Mouse (Mus musculus): ENCODE data around the gene Nab2. TPM values are rescaled to one million over a fixed set of nuclear protein-coding genes. Genes with fewer than 3 reads are reported as not detected.

The Nab2 gene
- 19.0 and 19.3 TPM in 2 replicates for total RNA-seq (2017)

DNA sequence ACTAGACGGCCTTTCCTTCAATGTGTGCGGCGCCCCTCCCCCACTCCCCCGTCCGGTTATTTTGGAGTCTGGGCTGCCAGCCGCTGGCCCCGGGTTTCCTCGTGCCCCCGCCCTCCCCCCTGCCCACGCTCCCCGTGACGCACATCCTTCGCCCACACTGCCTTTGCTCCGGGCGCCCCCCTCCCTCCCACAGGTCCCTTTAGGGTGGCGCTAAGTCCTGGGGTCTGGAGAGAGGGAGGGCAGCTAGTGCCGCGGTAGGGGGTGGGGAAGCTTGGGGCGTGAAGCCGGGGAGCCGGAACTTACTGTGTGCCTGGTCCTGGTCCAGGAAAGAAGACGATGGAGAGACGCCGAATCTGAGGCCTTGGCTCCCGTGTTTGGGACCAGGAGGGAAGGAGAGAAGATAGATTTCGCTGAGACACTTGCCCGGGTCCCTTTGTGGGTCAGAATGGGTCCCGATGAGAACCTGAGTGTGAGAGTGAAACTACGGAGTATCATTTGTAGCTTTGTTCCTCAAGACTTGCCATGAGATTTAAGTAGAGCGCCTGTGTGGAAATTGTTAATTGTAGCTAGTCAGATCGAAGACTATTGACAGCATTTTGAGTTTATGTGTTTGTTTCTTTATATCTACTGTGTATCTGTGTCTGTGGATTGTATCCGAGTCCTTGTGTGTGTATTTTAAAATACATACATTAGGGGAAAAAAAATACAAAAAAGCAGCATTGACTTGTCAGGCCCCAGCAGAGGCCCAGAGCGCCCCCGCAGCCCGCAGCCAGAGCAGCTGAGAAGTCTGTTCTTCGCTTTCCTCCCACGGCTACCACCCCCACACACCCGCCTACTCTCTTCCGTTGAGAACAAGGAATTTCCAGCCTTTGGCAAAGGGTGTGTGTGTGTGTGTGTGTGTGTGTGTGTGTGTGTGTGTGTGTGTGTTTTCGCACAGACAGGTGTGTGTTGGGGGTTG is at the start of gene Nab2:
TSS of gene Nab2 (minus strand) at position 476 of the 958 bp plus-strand sequence.
- ATAC-seq (ENCODE audit: extremely low read depth, insufficient number of reproducible peaks, low FRiP score, poor library complexity, severe bottlenecking) = peak; percentile 62

DNA sequence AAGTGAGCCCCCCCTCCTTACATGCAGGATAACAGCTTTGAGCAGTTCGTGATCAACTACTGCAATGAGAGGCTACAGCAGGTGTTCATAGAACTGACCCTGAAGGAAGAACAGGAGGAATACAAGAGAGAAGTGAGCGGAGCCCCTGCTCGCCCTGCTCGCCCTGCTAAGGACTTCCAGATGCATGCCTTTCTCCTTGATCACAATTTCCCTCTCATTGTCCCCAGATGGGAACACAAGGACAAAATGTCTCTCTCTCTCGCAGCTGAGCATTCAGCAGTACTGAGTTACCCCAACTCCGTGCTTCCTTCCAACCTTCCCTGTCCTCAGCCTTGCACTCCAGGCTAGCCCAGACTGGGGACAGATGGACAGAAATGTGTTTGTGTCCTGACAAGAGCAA is 44.4 kb upstream of the Nab2 start:
- no peak for ATAC-seq (ENCODE audit: extremely low read depth, insufficient number of reproducible peaks, low FRiP score, poor library complexity, severe bottlenecking)

DNA sequence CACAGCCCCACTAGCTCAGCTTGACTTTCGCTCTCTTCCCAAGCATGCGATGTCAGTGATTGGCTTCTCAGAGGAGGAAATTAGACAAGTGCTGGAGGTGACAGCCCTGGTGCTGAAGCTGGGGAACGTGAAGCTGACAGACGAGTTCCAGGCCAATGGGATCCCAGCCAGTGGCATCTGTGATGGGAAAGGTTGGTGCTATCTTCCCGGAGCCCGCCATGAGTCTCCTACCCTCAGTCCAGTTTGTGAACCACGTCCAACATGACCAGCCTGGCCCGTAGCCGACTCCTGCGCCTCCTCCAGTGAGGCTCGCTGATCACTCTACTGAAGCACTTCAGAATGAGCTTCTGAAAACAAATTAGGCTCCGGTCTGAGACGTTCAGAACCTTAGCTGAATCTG is 42.0 kb upstream of the Nab2 start:
- ATAC-seq (ENCODE audit: extremely low read depth, insufficient number of reproducible peaks, low FRiP score, poor library complexity, severe bottlenecking) = no peak

- ATAC-seq (ENCODE audit: extremely low read depth, insufficient number of reproducible peaks, low FRiP score, poor library complexity, severe bottlenecking) = no peak
Observed at GRCm38 (mm10) chr10:127708850-127709370, 40.5 kb upstream of the Nab2 start.

- no peak for ATAC-seq (ENCODE audit: extremely low read depth, insufficient number of reproducible peaks, low FRiP score, poor library complexity, severe bottlenecking)
Observed at GRCm38 (mm10) chr10:127707721-127708120, 39.4 kb upstream of the Nab2 start.

GRCm38 (mm10) chr10:127705783-127706182 is 37.4 kb upstream of the Nab2 start:
- no peak for ATAC-seq (ENCODE audit: extremely low read depth, insufficient number of reproducible peaks, low FRiP score, poor library complexity, severe bottlenecking)

DNA sequence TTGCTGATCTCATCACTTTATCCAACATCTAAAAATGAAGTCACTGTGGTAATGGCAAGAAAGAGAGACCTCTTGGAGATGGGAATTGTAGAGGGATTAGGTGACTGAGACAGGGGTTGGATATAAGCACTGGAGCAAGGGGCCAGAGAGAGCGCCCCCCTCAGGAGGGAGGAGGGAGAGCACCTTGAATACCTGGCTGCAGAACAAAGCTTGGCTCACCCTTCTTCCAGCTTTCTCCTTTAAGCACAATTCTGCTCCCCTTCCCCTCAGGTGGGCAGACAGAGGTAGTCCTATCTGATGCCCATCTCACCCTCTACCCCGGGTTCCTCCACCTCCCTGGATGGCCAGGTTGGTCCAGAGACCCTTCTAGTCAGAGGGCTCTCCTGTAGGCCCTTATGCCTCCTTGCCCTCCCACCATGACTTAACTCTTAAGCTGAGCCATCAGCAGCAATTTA is 36.4 kb upstream of the Nab2 start, which contains the start of gene Myo1a:
TSS of gene Myo1a (plus strand) at position 405 of the 455 bp plus-strand sequence.
- ATAC-seq (ENCODE audit: extremely low read depth, insufficient number of reproducible peaks, low FRiP score, poor library complexity, severe bottlenecking) = no peak

DNA sequence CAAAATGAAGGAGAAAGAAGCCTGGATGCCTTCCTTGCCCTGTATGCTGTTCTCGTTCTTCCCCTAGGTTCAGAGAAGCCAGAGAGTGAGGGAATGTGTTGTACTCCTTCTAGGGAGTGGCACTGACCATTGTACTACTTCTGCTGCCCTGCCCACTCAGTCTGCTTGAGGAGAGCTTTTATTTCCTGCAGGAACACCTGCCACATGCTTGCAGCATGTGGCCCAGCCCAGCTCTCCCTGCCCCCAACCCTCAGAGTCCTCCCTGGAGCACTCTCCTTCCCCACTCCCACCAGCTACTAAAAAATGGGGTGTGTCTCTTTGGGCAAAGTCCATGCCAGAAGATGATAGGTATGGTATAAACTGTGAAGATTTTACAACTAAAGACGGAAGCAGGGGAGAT is 35.9 kb upstream of the Nab2 start:
- no peak for ATAC-seq (ENCODE audit: extremely low read depth, insufficient number of reproducible peaks, low FRiP score, poor library complexity, severe bottlenecking)

GRCm38 (mm10) chr10:127703299-127703698 is 34.9 kb upstream of the Nab2 start:
- ATAC-seq (ENCODE audit: extremely low read depth, insufficient number of reproducible peaks, low FRiP score, poor library complexity, severe bottlenecking) = no peak

- no peak for ATAC-seq (ENCODE audit: extremely low read depth, insufficient number of reproducible peaks, low FRiP score, poor library complexity, severe bottlenecking)
Observed at GRCm38 (mm10) chr10:127698966-127699365, 30.6 kb upstream of the Nab2 start.

GRCm38 (mm10) chr10:127695775-127696174 is 27.4 kb upstream of the Nab2 start:
- no peak for ATAC-seq (ENCODE audit: extremely low read depth, insufficient number of reproducible peaks, low FRiP score, poor library complexity, severe bottlenecking)

- peak; percentile 72 for ATAC-seq (ENCODE audit: extremely low read depth, insufficient number of reproducible peaks, low FRiP score, poor library complexity, severe bottlenecking)
Observed at GRCm38 (mm10) chr10:127694636-127695035, 26.3 kb upstream of the Nab2 start.

- no peak for ATAC-seq (ENCODE audit: extremely low read depth, insufficient number of reproducible peaks, low FRiP score, poor library complexity, severe bottlenecking)
Observed at GRCm38 (mm10) chr10:127691053-127691452, 22.7 kb upstream of the Nab2 start.

DNA sequence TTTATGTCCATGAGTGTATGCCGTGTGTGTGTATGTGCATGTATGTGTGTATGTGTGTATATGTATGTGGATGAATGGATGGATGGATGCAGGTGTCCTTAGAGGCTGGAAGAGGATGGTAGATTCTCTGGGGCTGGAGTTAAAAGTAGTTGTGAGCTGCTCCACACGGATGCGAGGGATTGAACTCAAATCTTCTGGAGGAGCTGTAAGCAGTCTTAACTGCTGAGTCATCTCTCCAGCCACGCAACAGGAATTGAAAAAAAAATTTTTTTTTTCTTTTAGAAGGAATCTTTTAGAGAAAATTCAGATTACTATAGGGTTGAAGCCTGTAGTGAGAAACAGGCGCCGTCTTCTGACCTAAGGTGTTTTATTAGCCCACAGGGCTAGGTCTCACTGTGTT is 14.5 kb upstream of the Nab2 start:
- no peak for ATAC-seq (ENCODE audit: extremely low read depth, insufficient number of reproducible peaks, low FRiP score, poor library complexity, severe bottlenecking)

GRCm38 (mm10) chr10:127679881-127680280 is 11.5 kb upstream of the Nab2 start:
- no peak for ATAC-seq (ENCODE audit: extremely low read depth, insufficient number of reproducible peaks, low FRiP score, poor library complexity, severe bottlenecking)

GRCm38 (mm10) chr10:127679208-127679607 is 10.8 kb upstream of the Nab2 start:
- no peak for ATAC-seq (ENCODE audit: extremely low read depth, insufficient number of reproducible peaks, low FRiP score, poor library complexity, severe bottlenecking)

DNA sequence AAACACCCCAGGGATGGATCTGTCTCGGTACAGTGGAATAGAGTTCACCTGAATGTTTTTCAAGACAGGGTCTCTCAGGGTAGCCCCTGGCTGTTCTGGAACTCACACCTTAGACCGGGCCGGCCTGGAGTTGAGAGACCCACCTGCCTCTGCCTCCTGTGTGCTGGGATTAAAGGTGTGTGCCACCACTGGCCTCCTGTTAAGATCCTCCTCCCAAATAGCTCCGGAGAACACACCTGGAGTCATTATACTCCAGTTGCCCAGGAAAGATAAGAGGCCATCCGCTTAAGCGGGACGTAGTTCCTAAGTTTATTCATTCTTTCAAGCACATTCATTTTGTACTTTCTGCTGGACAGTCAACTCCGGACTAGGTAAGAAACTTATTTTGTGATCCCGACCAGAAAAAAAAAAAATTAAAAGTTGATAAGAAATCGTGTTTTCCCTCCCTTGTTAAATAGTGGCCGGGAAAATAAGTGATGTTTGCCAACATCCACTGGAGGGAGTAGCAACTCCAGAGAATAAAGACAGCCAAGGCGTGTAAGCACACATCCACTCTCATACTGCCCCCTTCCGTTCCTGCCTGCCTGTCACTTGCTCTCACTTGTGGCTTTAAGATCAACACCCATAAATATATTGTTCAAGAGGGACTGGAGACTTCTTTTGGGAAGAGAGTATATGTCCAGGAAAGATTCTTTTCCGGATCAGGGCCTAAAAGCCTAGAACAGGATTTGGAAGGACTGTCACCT is 9.4 kb upstream of the Nab2 start:
- peak; percentile 15; the same call in 1 of the 2 replicates for ATAC-seq (ENCODE audit: extremely low read depth, insufficient number of reproducible peaks, low FRiP score, poor library complexity, severe bottlenecking)

DNA sequence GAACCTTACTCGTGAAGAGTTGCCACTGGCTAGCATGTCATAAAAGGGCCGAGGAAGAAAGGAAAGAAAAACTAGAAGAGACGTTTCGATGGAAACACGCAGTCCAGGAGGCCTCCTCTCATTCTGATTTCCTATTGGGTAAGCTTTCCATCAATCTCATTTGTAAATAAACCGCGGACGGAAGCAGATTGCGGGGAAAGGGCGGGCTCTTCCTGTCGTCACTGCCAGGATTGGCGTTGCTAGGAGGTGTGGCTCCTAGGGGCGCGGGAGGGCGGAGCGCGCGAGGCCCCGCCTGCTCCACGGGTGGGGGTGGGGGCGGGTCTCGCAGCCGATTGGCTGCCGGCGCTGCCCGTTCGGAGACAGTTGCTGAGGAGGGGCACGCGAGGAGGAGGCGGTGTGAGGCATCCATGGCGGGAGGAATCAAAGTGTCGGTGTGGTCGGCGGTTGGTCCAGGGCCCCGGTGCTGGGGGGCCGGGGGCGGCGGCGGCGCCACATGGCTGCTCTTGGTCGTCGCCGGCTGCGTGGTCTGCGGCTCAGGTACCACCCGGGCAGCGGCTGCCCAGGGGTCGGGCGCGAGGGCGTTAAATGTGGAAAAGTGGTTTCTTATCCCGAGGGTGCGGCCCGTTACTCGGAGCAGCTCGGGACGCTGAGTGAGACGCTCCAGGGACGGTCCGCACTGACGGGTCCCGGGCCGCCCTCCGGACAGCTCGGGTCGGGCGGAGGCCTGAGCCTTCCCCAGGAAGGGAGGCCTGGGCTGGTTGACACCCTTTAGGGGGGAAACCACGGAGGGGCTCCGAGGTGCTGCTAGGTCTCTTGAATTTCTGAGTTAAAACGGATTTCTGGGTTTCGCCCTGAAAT is 8.6 kb upstream of the Nab2 start:
- peak; percentile 88 for ATAC-seq (ENCODE audit: extremely low read depth, insufficient number of reproducible peaks, low FRiP score, poor library complexity, severe bottlenecking)
